Mouse (Mus musculus): Measurements from ENCODE around the gene Spint5. TPM values are rescaled to one million over a fixed set of nuclear protein-coding genes. Genes with fewer than 3 reads are reported as not detected.
"Not testable (repeated sequence)": the region's sequence is repeated elsewhere in the genome, so short reads cannot be mapped to it uniquely, and the experiment has no call there.

Gene Spint5
- polyA plus RNA-seq, 1 experiment from 2014 or later, result not detected

GRCm38 (mm10) chr2:164716194-164716786 lies 1.2 kb downstream of the Spint5 start:
- not testable (repeated sequence) for H3K27ac ChIP-seq; H3K36me3 ChIP-seq (ENCODE audit: inconsistent target); H3K79me2 ChIP-seq (ENCODE audit: inconsistent target); H3K4me3 ChIP-seq (ENCODE audit: inconsistent target)
- WGBS (ENCODE audit: missing documents), result 90% methylated on average over 10 of the region's 23 CpGs

- H3K36me3 ChIP-seq (ENCODE audit: inconsistent target), result no peaks in the 10 kb centered on the region
- WGBS (ENCODE audit: missing documents), result 80% methylated on average over 4 of the region's 4 CpGs
- H3K27ac ChIP-seq, result no peak overlapping the region
- H3K79me2 ChIP-seq (ENCODE audit: inconsistent target), result no peaks in the 10 kb centered on the region
- no peak overlapping the region for H3K4me3 ChIP-seq (ENCODE audit: inconsistent target)
Measured at GRCm38 (mm10) chr2:164723276-164723675, 8.2 kb downstream of the Spint5 start.

GRCm38 (mm10) chr2:164725895-164726619 lies 11.0 kb downstream of the Spint5 start:
- Histone ChIP-seq H3K79me2 (ENCODE audit: inconsistent target) (no peaks in the 10 kb centered on the region), H3K4me3 (ENCODE audit: inconsistent target) (no peak overlapping the region), H3K36me3 (ENCODE audit: inconsistent target) (no peaks in the 10 kb centered on the region), H3K27ac (no peak overlapping the region)
- WGBS (ENCODE audit: missing documents), result 35% methylated on average over 6 of the region's 6 CpGs

GRCm38 (mm10) chr2:164731719-164732118 lies 16.6 kb downstream of the Spint5 start:
- 94% methylated on average over 5 of the region's 5 CpGs for WGBS (ENCODE audit: missing documents)
- Histone ChIP-seq H3K36me3 (ENCODE audit: inconsistent target) (no peaks in the 10 kb centered on the region), H3K4me3 (ENCODE audit: inconsistent target) (no peak overlapping the region), H3K27ac (no peak overlapping the region), H3K79me2 (ENCODE audit: inconsistent target) (no peaks in the 10 kb centered on the region)

- Histone ChIP-seq H3K4me3 (ENCODE audit: inconsistent target) (no peak overlapping the region), H3K27ac (no peak overlapping the region), H3K36me3 (ENCODE audit: inconsistent target) (no peaks in the 10 kb centered on the region), H3K79me2 (ENCODE audit: inconsistent target) (no peaks in the 10 kb centered on the region)
- 100% methylated on average over 2 of the region's 2 CpGs for WGBS (ENCODE audit: missing documents)
Measured at GRCm38 (mm10) chr2:164733259-164733658, 18.2 kb downstream of the Spint5 start.

- 94% methylated on average over 5 of the region's 5 CpGs for WGBS (ENCODE audit: missing documents)
Measured at GRCm38 (mm10) chr2:164734839-164735238, 19.7 kb downstream of the Spint5 start.

GRCm38 (mm10) chr2:164735446-164735845 lies 20.3 kb downstream of the Spint5 start:
- WGBS (ENCODE audit: missing documents), result 86% methylated on average over 5 of the region's 5 CpGs
- no peak overlapping the region for H3K27ac ChIP-seq
- no peak overlapping the region for H3K4me3 ChIP-seq (ENCODE audit: inconsistent target)
- no peaks in the 10 kb centered on the region for H3K36me3 ChIP-seq (ENCODE audit: inconsistent target)
- H3K79me2 ChIP-seq (ENCODE audit: inconsistent target), result no peaks in the 10 kb centered on the region

More at GRCm38 (mm10) chr2:164734839-164735238, 19.7 kb downstream of the Spint5 start:
- no peaks in the 10 kb centered on the region for H3K36me3 ChIP-seq (ENCODE audit: inconsistent target)
- no peaks in the 10 kb centered on the region for H3K79me2 ChIP-seq (ENCODE audit: inconsistent target)
- H3K4me3 ChIP-seq (ENCODE audit: inconsistent target), result no peak overlapping the region
- no peak overlapping the region for H3K27ac ChIP-seq

GRCm38 (mm10) chr2:164737377-164738090 lies 22.4 kb downstream of the Spint5 start:
- no peak overlapping the region for H3K4me3 ChIP-seq (ENCODE audit: inconsistent target)
- 93% methylated on average over 3 of the region's 3 CpGs for WGBS (ENCODE audit: missing documents)
- H3K79me2 ChIP-seq (ENCODE audit: inconsistent target), result no peaks in the 10 kb centered on the region
- H3K27ac ChIP-seq, result no peak overlapping the region
- H3K36me3 ChIP-seq (ENCODE audit: inconsistent target), result no peaks in the 10 kb centered on the region

GRCm38 (mm10) chr2:164739876-164740275 lies 24.8 kb downstream of the Spint5 start:
- H3K27ac ChIP-seq, result no peak overlapping the region
- H3K36me3 ChIP-seq (ENCODE audit: inconsistent target), result no peaks in the 10 kb centered on the region
- no peak overlapping the region for H3K4me3 ChIP-seq (ENCODE audit: inconsistent target)
- H3K79me2 ChIP-seq (ENCODE audit: inconsistent target), result no peaks in the 10 kb centered on the region
- 58% methylated on average over 7 of the region's 7 CpGs for WGBS (ENCODE audit: missing documents)

- H3K79me2 ChIP-seq (ENCODE audit: inconsistent target), result peaks cover 39% of the 10 kb centered on the region
- H3K4me3 ChIP-seq (ENCODE audit: inconsistent target), result peak overlapping the region; percentile 61
- no peak overlapping the region for H3K27ac ChIP-seq
- WGBS (ENCODE audit: missing documents), result 14% methylated on average over 13 of the region's 13 CpGs
- H3K36me3 ChIP-seq (ENCODE audit: inconsistent target), result peaks cover 18% of the 10 kb centered on the region; the same call in 1 of the 2 replicates
Measured at GRCm38 (mm10) chr2:164744987-164745386, 29.9 kb downstream of the Spint5 start.

GRCm38 (mm10) chr2:164745843-164746479 lies 30.9 kb downstream of the Spint5 start, which contains the start of the genes Wfdc3 and Dnttip1:
TSS of gene Wfdc3 (minus strand) at chr2:164745931.
TSS of gene Dnttip1 (plus strand) at chr2:164745983.
- Histone ChIP-seq H3K27ac (peak within 1 kb of the TSS; percentile 43), H3K36me3 (ENCODE audit: inconsistent target) (peaks cover 27% of the 10 kb centered on the region; the same call in 1 of the 2 replicates), H3K79me2 (ENCODE audit: inconsistent target) (peaks cover 49% of the 10 kb centered on the region), H3K4me3 (ENCODE audit: inconsistent target) (peak within 1 kb of the TSS; percentile 91)
- WGBS (ENCODE audit: missing documents), result under 1% methylated on average over 65 of the region's 70 CpGs

- H3K79me2 ChIP-seq (ENCODE audit: inconsistent target), result peaks cover 52% of the 10 kb centered on the region
- 40% methylated on average over 8 of the region's 8 CpGs for WGBS (ENCODE audit: missing documents)
- H3K36me3 ChIP-seq (ENCODE audit: inconsistent target), result peaks cover 31% of the 10 kb centered on the region; the same call in 1 of the 2 replicates
- H3K4me3 ChIP-seq (ENCODE audit: inconsistent target), result peak overlapping the region; percentile 91
- H3K27ac ChIP-seq, result 0 out of 2 replicates have a peak overlapping the region, but pooled peaks have one; percentile 43
Measured at GRCm38 (mm10) chr2:164746693-164747092, 31.6 kb downstream of the Spint5 start.

GRCm38 (mm10) chr2:164748191-164748590 lies 33.1 kb downstream of the Spint5 start:
- Histone ChIP-seq H3K27ac (no peak overlapping the region), H3K4me3 (ENCODE audit: inconsistent target) (no peak overlapping the region), H3K79me2 (ENCODE audit: inconsistent target) (peaks cover 52% of the 10 kb centered on the region), H3K36me3 (ENCODE audit: inconsistent target) (peaks cover 39% of the 10 kb centered on the region; the same call in 1 of the 2 replicates)
- WGBS (ENCODE audit: missing documents), result 96% methylated on average over 4 of the region's 4 CpGs

GRCm38 (mm10) chr2:164748991-164749390 lies 33.9 kb downstream of the Spint5 start:
- Histone ChIP-seq H3K79me2 (ENCODE audit: inconsistent target) (peaks cover 52% of the 10 kb centered on the region), H3K4me3 (ENCODE audit: inconsistent target) (no peak overlapping the region), H3K36me3 (ENCODE audit: inconsistent target) (peaks cover 39% of the 10 kb centered on the region; the same call in 1 of the 2 replicates), H3K27ac (no peak overlapping the region)
- WGBS (ENCODE audit: missing documents), result 93% methylated on average over 6 of the region's 6 CpGs
